Mouse (Mus musculus): ENCODE data around the gene Csf2ra.
"Not testable (repeated sequence)": the region's sequence is repeated elsewhere in the genome, so short reads cannot be mapped to it uniquely, and the experiment has no call there.

GRCm38 (mm10) chr19:61207506-61207905 lies 20.7 kb downstream of the Csf2ra start:
- not testable (repeated sequence) for TF ChIP-seq POLR2A (IDR thresholded peaks at IDR 0.05; ENCODE audit: borderline replicate concordance, extremely low read depth, insufficient read depth, insufficient read length, poor library complexity, severe bottlenecking); CTCF (IDR thresholded peaks at IDR 0.05; ENCODE audit: borderline replicate concordance, extremely low read depth, insufficient read depth, insufficient read length)
